12 mouse cellular contexts compared by ENCODE assay signal in genomic region chr8:117402911-117403704, GRCm38 (mm10).
A peak's percentile ranks its signal among the peaks of the same experiment; 100 is the strongest.
DNase-seq lines count a peak whose midpoint lies in the region; ATAC-seq and TF ChIP-seq lines count a peak whose summit lies in the region.
"Had no signal": no experiment of that assay in that cellular context is flagged by ENCODE, and none has a peak within 500 bp of the region (broad histone marks: within the 10 kb centered on the region; RNA-seq: fewer than 3 reads in every experiment).

No protein-coding gene starts in this region.

- H3K4me2 ChIP-seq in hindbrain, postnatal 0 days (ENCODE audit: low read depth, low read length), result peak overlapping the region; percentile 42
- H3K4me2 ChIP-seq in midbrain, postnatal 0 days (ENCODE audit: low read depth, low read length, poor library complexity, severe bottlenecking), result peak overlapping the region; percentile 39

- 47% methylated on average over 9 of the region's 9 CpGs for WGBS in hindbrain, postnatal 0 days
- 60% methylated on average over 9 of the region's 9 CpGs for WGBS in midbrain, postnatal 0 days
- 80% methylated on average over 9 of the region's 9 CpGs for WGBS in lung, adult 2 months

- H3K36me3 ChIP-seq in hindbrain, postnatal 0 days (ENCODE audit: insufficient read depth, low read length), result no peaks in the 10 kb centered on the region
- H3K36me3 ChIP-seq in midbrain, postnatal 0 days (ENCODE audit: insufficient read depth, low read length), result no peaks in the 10 kb centered on the region

- peak; percentile 50 for ATAC-seq in hindbrain, postnatal 0 days
- ATAC-seq in midbrain, postnatal 0 days (ENCODE audit: low FRiP score), result 0 out of 2 replicates have a peak, but pooled peaks have one; percentile 11

- TF ChIP-seq POLR2A in lung, adult 2 months (IDR thresholded peaks at IDR 0.05; ENCODE audit: borderline replicate concordance, extremely low read depth, low read depth, low read length), result no peak

- H3K27ac ChIP-seq in layer of hippocampus, adult 2 months, result peak overlapping the region; percentile 68
- peak overlapping the region; percentile 68 for H3K27ac ChIP-seq in hindbrain, postnatal 0 days
- peak overlapping the region; percentile 67 for H3K27ac ChIP-seq in midbrain, postnatal 0 days (ENCODE audit: low read depth, low read length)
- H3K27ac ChIP-seq: gastrocnemius, adult 2 months had no signal

- DNase-seq in embryo, embryonic 10 days (ENCODE audit: low spot score), result peak; percentile 57
- DNase-seq in embryo, embryonic 11 days, result no peak
- no peak for DNase-seq in layer of hippocampus, adult 2 months (ENCODE audit: low spot score in 2 of 2)
- DNase-seq in layer of hippocampus, postnatal 25 days (ENCODE audit: extremely low spot score in 1 of 2, low spot score in 1 of 2), result no peak
- no peak for DNase-seq in hindbrain, postnatal 0 days (ENCODE audit: low spot score)
- peak; percentile 26 for DNase-seq in midbrain, postnatal 0 days (ENCODE audit: low spot score)
- DNase-seq in spleen, postnatal 36 days (ENCODE audit: low spot score in 2 of 2), result no peak
- no peak for DNase-seq in lung, adult 2 months
- DNase-seq: adrenal gland, postnatal 25 days; cerebellum, adult 9-10 months; gastrocnemius, adult 2 months; kidney, postnatal 25 days had no signal

- H3K9me3 ChIP-seq in hindbrain, postnatal 0 days (ENCODE audit: low read length), result no peaks in the 10 kb centered on the region
- H3K9me3 ChIP-seq in midbrain, postnatal 0 days (ENCODE audit: low read length), result no peaks in the 10 kb centered on the region

- peak overlapping the region; percentile 29; the same call in 1 of the 2 replicates for H3K4me3 ChIP-seq in layer of hippocampus, adult 2 months
- no peak overlapping the region for H3K4me3 ChIP-seq in hindbrain, postnatal 0 days (ENCODE audit: low read length)
- H3K4me3 ChIP-seq in midbrain, postnatal 0 days (ENCODE audit: low read depth, low read length), result no peak overlapping the region
- H3K4me3 ChIP-seq in lung, adult 2 months (replicated peaks; ENCODE audit: extremely low read depth, low read depth, low read length), result no peak overlapping the region
- H3K4me3 ChIP-seq: gastrocnemius, adult 2 months had no signal

- no peaks in the 10 kb centered on the region for H3K27me3 ChIP-seq in hindbrain, postnatal 0 days (ENCODE audit: insufficient read depth, low read length)
- no peaks in the 10 kb centered on the region for H3K27me3 ChIP-seq in midbrain, postnatal 0 days (ENCODE audit: insufficient read depth, low read length)

- no peak overlapping the region; the same call in 1 of the 2 replicates for H3K9ac ChIP-seq in hindbrain, postnatal 0 days (replicated peaks; ENCODE audit: low read length)
- 0 out of 2 replicates have a peak overlapping the region, but pooled peaks have one; percentile 5 for H3K9ac ChIP-seq in midbrain, postnatal 0 days (replicated peaks; ENCODE audit: low read length, poor library complexity, severe bottlenecking)

- H3K4me1 ChIP-seq in hindbrain, postnatal 0 days (ENCODE audit: insufficient read depth, low read length), result peaks cover 24% of the 10 kb centered on the region
- peaks cover 13% of the 10 kb centered on the region; the same call in 1 of the 2 replicates for H3K4me1 ChIP-seq in midbrain, postnatal 0 days (ENCODE audit: insufficient read depth, low read length)
- H3K4me1 ChIP-seq in lung, adult 2 months (ENCODE audit: control insufficient read depth, insufficient read depth, low read length), result peaks cover 4% of the 10 kb centered on the region; the same call in 1 of the 2 replicates

- no peak for TF ChIP-seq CTCF in layer of hippocampus, adult 2 months (conservative IDR thresholded peaks at IDR 0.05)
- TF ChIP-seq CTCF in hindbrain, postnatal 0 days (IDR thresholded peaks at IDR 0.05; ENCODE audit: low read depth), result no peak
- no peak for TF ChIP-seq CTCF in midbrain, postnatal 0 days (IDR thresholded peaks at IDR 0.05)
- TF ChIP-seq CTCF in lung, adult 2 months (IDR thresholded peaks at IDR 0.05; ENCODE audit: insufficient read depth, low read length), result no peak

Comparison
In these comparisons a context has a peak if more than half of its experiments do, and no peak if none do; other contexts are left out.
1. DNase-seq: peak in embryo, embryonic 10 days (single experiment) and midbrain, postnatal 0 days (single experiment); none in embryo, embryonic 11 days (single experiment), layer of hippocampus, adult 2 months (0 of 2), layer of hippocampus, postnatal 25 days (0 of 2), hindbrain, postnatal 0 days (single experiment), spleen, postnatal 36 days (0 of 2) and lung, adult 2 months (single experiment).
2. Peak in every context shown above with its lines, with median percentiles within 50 percentile points of each other: H3K27ac ChIP-seq.